Mouse (Mus musculus) frontal cortex, postnatal 36 days (tissue): ENCODE data around the gene Riiad1.

Source experiments
- DNase-seq, 2 experiments: peaks; one replicate each; pipeline ENCODE4 v3.0.0; 2022; ENCODE audit warnings: low spot score in 2 of 2

The Riiad1 gene

GRCm38 (mm10) chr3:94463926-94464578 is 16.1 kb downstream of the Riiad1 start:
- DNase-seq: no peak

- no peak for DNase-seq
These were observed 20.3 kb downstream of the Riiad1 start for GRCm38 (mm10) chr3:94459834-94460233.

GRCm38 (mm10) chr3:94457055-94457454 is 23.1 kb downstream of the Riiad1 start:
- no peak for DNase-seq

- peak; percentile 74 to 87 for DNase-seq
These were observed 23.6 kb downstream of the Riiad1 start for GRCm38 (mm10) chr3:94456529-94457000.

- DNase-seq: no peak
These were observed 30.8 kb downstream of the Riiad1 start for GRCm38 (mm10) chr3:94449377-94449776.

GRCm38 (mm10) chr3:94443597-94443964 is 36.6 kb downstream of the Riiad1 start, which contains the start of gene Oaz3:
Gene Oaz3 (minus strand): TSS chr3:94443915.
- no peak for DNase-seq

GRCm38 (mm10) chr3:94442951-94443596 is 37.1 kb downstream of the Riiad1 start, which contains the start of gene Mrpl9:
Gene Mrpl9 (plus strand): TSS chr3:94443318.
- DNase-seq: peak; percentile 95 to 96

GRCm38 (mm10) chr3:94441182-94441581 is 39.0 kb downstream of the Riiad1 start:
- DNase-seq: peak in 1 of 2 experiments; percentile 29

- no peak for DNase-seq
These were observed 43.7 kb downstream of the Riiad1 start for GRCm38 (mm10) chr3:94436420-94436819.

- no peak for DNase-seq
These were observed 45.8 kb downstream of the Riiad1 start for GRCm38 (mm10) chr3:94434305-94434704.

GRCm38 (mm10) chr3:94430980-94431379 is 49.2 kb downstream of the Riiad1 start:
- no peak for DNase-seq
